Mouse (Mus musculus): ENCODE data around the gene Tagln2.
A peak's percentile ranks its signal among the peaks of the same experiment; 100 is the strongest.

Tagln2 gene

DNA sequence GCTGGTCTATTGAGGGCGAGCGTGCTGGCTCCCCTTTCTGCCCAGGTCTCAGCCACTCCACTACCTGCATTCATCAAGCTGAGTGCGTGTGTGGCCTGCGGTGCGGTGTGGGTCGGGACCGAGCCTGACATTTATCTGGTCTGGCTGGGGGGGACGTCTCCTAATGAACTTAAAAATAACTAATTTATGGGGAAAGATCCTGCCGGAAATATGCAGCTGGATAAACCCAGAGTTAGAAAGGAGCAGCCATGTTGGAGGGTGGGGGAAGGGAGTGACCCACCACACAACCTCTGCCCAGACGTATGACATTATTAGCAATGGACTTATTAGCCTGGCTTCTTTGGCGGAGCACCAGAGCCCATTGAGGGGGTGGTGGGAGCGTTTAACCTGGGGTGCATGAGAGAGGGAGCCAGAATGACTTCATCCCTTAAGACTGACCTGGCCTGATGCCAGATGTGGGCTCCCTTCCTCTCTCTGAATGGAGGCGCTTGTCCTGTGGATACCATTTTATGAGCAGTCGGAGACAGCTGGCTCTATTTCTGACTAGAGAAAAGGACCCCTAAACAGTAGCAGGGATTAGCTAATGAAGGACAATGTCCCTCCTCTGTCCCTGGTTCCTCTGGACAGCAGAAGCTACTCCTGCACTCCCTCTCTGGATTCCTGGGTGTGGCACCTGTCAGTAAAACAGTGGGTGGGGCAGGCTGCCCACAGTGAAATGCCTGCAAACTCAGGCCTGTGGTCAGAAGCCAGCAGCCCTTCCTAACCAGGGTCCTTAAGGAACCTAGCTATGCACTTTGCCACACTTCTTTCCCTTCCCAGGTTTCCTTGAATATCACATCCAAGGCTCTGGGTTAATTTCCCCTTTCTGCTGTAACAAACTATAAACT lies 3.5 kb downstream of the Tagln2 start:
- DNase-seq, result no peak

DNA sequence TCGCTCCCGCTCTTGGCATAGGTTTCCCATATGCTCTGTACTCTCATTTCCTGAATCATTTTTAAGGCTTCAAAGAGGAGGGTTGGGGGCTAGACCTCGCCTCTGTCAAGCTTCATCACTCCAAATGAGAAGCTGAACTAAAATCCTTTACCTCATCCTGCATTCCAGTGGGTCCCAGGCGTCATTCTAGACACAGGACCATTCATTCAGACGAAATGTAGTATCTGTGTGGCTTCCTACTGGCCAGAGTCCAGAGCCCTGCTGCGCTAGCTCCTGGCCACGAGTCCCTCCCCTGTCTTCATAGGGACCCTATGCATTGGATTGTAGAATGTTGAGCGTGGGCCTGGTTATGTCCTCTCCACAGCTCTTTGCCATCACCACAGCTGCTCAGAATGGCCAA lies 4.9 kb downstream of the Tagln2 start:
- no peak for DNase-seq

GRCm38 (mm10) chr1:172507001-172507400 lies 7.2 kb downstream of the Tagln2 start:
- DNase-seq, result no peak

DNA sequence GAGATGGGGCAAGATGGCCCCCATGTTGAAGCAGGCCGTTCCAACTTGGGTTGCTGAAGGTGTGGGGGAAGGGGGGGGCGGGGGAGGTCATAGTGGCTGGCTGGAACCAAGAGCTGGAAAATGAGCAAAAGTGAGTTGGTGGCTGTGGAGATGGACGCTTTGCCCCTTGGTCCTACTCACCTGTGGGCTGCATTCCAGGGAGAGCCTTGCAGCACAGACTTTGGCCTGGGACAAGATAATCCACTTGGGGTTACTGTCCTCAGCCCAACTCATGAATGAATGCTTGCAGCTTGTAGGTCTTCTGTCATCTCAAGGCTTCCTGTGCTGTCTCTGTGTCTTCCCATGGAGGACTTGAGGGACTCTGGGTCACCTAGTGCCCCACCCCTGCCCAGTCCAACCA lies 7.9 kb downstream of the Tagln2 start:
- DNase-seq, result no peak

DNA sequence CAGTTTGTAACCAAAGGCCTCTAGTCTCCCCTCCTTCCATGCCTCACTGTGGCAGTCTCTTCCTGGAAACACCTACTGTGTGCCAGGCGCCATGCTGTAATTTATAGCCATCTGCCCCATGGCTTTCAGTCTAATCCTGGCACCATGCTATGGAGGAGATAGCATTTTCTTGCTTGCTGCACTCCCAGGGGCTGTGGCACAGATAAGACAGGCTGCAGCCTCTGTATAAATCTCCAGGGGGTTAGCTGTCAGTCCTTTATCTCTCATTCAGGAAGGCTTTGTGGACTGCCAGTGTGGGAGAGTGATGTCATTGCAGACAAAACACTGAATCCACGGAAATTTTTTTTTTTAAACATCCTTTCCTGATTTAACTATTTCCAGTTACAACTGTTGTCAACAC lies 8.3 kb downstream of the Tagln2 start:
- DNase-seq, result no peak

DNA sequence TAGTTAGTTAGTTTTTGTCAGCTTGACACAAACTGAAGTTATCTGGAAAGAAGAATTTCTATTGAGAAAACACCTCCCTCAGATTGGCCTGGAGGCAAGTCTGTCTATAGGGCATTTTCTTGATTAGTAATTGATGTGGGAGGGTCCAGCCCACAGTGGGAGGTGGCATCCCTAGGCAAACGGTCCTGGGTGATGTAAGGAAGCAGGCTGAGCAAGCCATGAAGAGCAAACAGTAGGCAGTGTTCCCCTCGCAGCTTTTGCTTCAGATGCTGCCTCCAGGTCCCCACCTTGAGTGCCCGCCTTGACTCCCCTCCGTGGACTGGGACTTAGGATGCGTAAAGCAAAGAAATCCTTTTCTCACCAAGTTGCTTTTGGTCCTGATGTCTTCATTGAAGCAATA lies 9.4 kb downstream of the Tagln2 start:
- no peak for DNase-seq

DNA sequence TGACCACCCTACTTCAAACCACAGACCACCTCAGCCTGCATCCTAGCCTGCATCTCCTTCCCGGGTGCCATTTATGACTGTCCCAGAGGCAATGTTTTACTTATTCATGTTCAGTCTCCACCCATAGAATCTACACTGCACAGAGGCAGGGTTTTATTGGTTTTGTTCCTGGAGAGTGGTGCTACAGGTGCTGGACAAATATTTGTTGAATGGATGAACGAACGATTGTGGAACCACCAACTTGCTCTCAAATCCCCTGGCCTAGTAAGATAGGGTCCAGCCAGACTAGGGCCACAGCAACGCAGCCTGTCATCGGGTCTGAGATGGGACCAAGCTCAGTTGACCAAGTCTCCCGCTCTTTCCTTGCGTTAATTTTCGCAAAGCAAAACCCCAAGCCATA lies 10.1 kb downstream of the Tagln2 start:
- DNase-seq, result no peak

GRCm38 (mm10) chr1:172510421-172510972 lies 10.7 kb downstream of the Tagln2 start:
- DNase-seq, result no peak

GRCm38 (mm10) chr1:172512962-172513361 lies 13.1 kb downstream of the Tagln2 start:
- peak; percentile 65 to 74 for DNase-seq

GRCm38 (mm10) chr1:172513525-172514212 lies 13.8 kb downstream of the Tagln2 start:
- DNase-seq, result peak; percentile 66

GRCm38 (mm10) chr1:172514213-172514529 lies 14.3 kb downstream of the Tagln2 start:
- DNase-seq, result no peak

DNA sequence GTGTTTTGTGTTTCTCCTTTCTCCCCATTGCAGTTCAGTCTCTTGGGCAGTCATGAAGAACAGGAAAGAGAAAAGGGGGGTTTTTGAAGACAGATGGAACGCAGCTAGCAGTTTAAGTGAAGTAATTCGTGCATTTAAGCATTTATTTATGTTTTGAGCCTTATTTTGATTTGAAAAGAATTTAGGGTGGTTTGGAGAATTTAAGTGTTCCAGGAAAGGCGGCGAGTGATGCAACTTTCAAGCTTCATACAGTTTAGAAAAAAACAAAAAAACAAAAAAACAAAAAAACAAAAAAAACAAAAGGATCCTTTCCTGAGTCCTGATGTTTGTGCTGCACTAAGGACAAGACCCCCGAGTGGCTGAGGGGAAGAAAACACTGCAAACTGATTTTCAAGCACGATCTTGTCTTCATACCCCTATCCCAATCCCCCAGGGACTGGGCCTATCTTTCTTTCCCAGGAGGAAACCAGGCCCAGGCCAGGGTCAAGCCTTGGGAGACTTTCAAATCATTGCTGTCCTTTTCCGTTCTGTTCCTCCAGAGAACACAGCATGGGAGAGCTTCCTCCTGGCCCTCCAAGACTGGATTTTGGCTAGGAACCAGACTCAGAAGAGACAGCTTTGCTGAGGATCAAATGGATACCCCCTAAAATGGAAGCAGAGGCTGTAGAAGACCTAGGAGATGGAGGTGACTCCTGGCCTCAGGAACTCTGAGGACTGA lies 14.9 kb downstream of the Tagln2 start:
- no peak for DNase-seq

GRCm38 (mm10) chr1:172515396-172515795 lies 15.5 kb downstream of the Tagln2 start:
- no peak for DNase-seq

DNA sequence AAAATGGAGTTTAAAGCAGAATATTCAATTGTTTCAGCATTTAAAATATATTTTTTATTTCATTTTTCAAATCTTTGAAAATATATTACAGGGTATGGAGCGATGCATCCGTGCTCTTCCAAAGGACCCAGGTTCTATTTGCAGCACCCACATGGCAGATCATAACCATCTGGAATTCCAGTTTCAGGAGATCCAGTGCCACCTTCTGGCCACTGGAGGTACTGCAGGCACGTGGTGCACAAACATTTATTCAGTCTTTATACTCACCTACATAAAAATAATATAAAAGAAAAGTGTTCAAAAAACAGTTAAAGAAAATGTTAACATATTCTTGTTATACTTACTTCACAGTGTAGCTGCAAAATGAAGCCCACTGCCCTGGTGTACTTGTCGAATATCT lies 18.2 kb downstream of the Tagln2 start:
- DNase-seq, result no peak

DNA sequence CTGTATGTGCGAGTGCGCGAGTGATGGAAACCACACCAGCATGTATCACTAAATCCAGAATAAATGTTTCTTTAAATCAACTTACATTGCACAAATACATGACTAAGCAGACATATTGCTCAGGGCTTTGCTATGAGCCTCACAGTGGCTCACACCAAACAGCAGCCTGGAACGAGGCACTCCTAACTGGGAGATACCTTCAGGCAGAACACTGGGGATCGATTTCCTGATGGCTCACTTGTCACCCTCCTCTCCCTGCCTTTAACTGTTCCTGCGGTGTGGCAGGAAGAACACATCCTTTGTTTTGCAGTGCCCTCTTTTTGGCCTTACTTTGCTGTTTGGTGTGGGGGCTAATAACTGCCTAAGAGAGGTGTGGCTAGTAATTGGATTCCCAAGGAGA lies 19.8 kb downstream of the Tagln2 start:
- no peak for DNase-seq

- peak; percentile 71 to 73 for DNase-seq
These were observed 21.0 kb downstream of the Tagln2 start, which contains the start of gene Cfap45 for GRCm38 (mm10) chr1:172520576-172521440. Cfap45 (plus strand) TSS chr1:172520801.

GRCm38 (mm10) chr1:172522524-172522923 lies 22.7 kb downstream of the Tagln2 start:
- DNase-seq, result no peak

DNA sequence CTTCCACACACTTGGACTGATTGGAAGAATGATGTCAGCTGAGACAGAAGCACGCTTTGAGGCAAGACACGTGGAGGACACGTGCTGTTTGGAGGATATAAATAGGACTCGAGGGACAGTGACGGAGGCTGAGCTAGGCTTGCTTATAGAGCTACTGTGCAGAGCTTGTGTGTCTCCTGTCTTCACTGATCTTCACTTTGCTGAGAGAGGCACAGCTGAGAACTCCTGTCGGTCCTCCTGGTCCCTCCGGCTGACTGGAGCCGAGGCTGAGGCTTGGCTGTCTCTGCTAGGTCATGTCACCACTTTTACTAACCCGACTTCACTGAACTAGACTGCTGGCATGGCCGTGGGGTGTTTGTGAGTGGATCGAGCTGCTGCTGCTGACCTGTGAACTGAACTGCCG lies 23.9 kb downstream of the Tagln2 start:
- no peak for DNase-seq

GRCm38 (mm10) chr1:172525027-172525764 lies 25.3 kb downstream of the Tagln2 start:
- DNase-seq, result peak in 1 of 2 experiments; percentile 31

DNA sequence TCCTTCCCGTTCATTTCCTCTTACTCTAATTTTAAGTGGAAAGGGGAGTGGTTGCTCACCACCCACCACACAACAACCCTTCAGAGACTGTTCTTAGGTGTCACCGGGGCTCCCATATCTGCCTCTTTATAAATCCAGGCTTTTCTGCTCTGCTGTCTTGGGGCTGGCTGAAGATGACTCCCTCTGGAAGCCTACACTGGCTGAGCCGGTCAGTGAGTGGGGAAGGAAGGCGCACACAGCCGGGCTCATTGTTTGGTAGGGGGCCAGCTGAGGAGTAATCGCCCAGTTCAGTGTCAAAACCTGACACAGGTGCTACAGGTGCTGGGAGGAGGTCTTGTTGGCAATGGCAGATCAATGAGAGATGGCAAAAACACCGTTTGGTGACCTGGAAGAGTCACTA lies 26.1 kb downstream of the Tagln2 start:
- DNase-seq, result no peak

DNA sequence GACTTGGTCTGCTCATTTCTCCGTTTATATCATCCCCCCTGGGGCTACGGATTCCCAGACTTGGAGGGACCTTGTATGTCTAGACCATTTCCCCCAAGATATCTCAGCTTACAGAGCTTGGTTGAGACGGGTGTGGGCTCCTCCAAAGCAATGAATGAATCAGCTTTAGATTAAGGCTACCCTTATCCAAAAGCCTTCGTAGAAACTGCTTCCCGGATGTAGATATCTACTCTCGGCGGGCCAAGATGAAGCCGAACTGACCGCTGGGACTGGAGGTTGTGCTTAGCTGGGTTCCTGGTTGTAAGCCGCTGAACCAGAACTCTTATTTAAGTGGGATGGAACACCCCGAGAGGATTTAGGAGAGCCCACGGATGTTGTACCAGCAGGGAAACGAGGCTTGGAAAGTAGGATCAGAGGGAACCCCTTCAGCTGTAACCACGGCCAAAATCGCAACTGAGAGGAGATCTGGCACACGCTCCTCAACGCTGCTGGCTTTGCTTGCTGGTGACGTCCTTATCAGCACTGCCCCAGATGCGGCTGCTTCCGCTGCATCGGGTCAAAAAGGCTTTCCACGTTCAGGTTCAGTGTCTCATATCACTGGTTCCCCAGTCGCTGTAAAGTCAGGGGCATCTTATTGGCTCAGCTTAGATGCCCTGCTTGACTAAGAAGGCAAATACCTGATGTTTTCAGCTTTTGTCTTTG lies 26.7 kb downstream of the Tagln2 start:
- peak in 1 of 2 experiments; percentile 47 for DNase-seq
